Mouse (Mus musculus): ENCODE measurements around the gene Ubxn11. TPM values are rescaled to one million over a fixed set of nuclear protein-coding genes. Genes with fewer than 3 reads are reported as not detected.

Gene Ubxn11
- polyA plus RNA-seq, 1 experiment from 2014 or later: 1.7 TPM

DNA sequence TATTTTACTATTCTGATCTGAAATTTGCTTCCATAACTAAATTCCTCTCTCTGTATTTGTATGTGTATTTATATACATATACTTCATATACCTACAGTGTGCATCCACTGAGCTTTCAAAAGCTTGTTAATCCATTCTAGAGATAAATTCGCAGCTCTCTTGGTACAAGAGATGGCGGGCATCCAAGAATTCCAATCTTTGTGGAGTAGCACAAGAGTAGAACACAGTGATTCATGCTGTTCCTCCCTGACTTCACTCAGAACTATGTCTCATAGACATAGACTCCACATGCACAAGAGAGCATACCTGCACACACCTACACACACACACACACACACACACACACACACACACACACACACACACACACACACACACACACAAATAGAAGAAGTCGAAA lies 70.0 kb downstream of the Ubxn11 start:
- no peak for ATAC-seq (ENCODE audit: low read depth)
- Histone ChIP-seq H3K36me3 (peaks cover 38% of the 10 kb centered on the region), H3K9ac (no peak overlapping the region), H3K4me1 (replicated peaks) (peaks cover 1% of the 10 kb centered on the region), H3K4me3 (replicated peaks) (no peak overlapping the region), H3K27ac (no peak overlapping the region), H3K4me2 (no peak overlapping the region), H3K9me3 (replicated peaks) (no peaks in the 10 kb centered on the region), H3K27me3 (no peaks in the 10 kb centered on the region)
- no peak for DNase-seq
- WGBS (ENCODE audit: insufficient replicate concordance): 76% methylated on average over 3 of the region's 3 CpGs

Other genes starting within 250 kb of the Ubxn11 start
- gene Rps6ka1, start 214.8 kb upstream of the Ubxn11 start, polyA plus RNA-seq (2015; fragmentation: Nextera tagmentation; extraction: Ambion mirVana): 50.3 and 54.2 TPM in 2 replicates
- 779 and 917 TPM in 2 replicates for gene Hmgn2, start 133.9 kb upstream of the Ubxn11 start, polyA plus RNA-seq (2015; fragmentation: Nextera tagmentation; extraction: Ambion mirVana)
- gene Dhdds, start 101.7 kb upstream of the Ubxn11 start, polyA plus RNA-seq (2015; fragmentation: Nextera tagmentation; extraction: Ambion mirVana): 19.7 and 23.5 TPM in 2 replicates
- 1.8 and 2.0 TPM in 2 replicates for gene Lin28a, start 83.7 kb upstream of the Ubxn11 start, polyA plus RNA-seq (2015; fragmentation: Nextera tagmentation; extraction: Ambion mirVana)
- gene Zfp683, start 48.7 kb upstream of the Ubxn11 start, polyA plus RNA-seq (2015; fragmentation: Nextera tagmentation; extraction: Ambion mirVana): not detected in 2 replicates
- 0.22 and 0.25 TPM in 2 replicates for gene Crybg2, start 41.8 kb upstream of the Ubxn11 start, polyA plus RNA-seq (2015; fragmentation: Nextera tagmentation; extraction: Ambion mirVana)
- gene Cd52, start 7.5 kb upstream of the Ubxn11 start, polyA plus RNA-seq (2015; fragmentation: Nextera tagmentation; extraction: Ambion mirVana): 24.6 and 27.7 TPM in 2 replicates
- 158 and 171 TPM in 2 replicates for gene Sh3bgrl3, start 26.2 kb downstream of the Ubxn11 start, polyA plus RNA-seq (2015; fragmentation: Nextera tagmentation; extraction: Ambion mirVana)
- 27.8 and 35.1 TPM in 2 replicates for gene Cep85, start 84.5 kb downstream of the Ubxn11 start, polyA plus RNA-seq (2015; fragmentation: Nextera tagmentation; extraction: Ambion mirVana)
- not detected in 2 replicates for gene Gm7534, start 100.4 kb downstream of the Ubxn11 start, polyA plus RNA-seq (2015; fragmentation: Nextera tagmentation; extraction: Ambion mirVana)
- not detected in 2 replicates for gene Catsper4, start 124.8 kb downstream of the Ubxn11 start, polyA plus RNA-seq (2015; fragmentation: Nextera tagmentation; extraction: Ambion mirVana)
- gene Cnksr1, start 135.8 kb downstream of the Ubxn11 start, polyA plus RNA-seq (2015; fragmentation: Nextera tagmentation; extraction: Ambion mirVana): 0.05 and 0.07 TPM in 2 replicates
- 0.21 and 0.52 TPM in 2 replicates for gene E130218I03Rik, start 141.1 kb downstream of the Ubxn11 start, polyA plus RNA-seq (2015; fragmentation: Nextera tagmentation; extraction: Ambion mirVana)
- gene Zfp593, start 143.0 kb downstream of the Ubxn11 start, polyA plus RNA-seq (2015; fragmentation: Nextera tagmentation; extraction: Ambion mirVana): 10.6 and 11.3 TPM in 2 replicates
- gene Gm30191, start 144.4 kb downstream of the Ubxn11 start, polyA plus RNA-seq (2015; fragmentation: Nextera tagmentation; extraction: Ambion mirVana): not detected in 2 replicates
- gene Grrp1, start 151.5 kb downstream of the Ubxn11 start, polyA plus RNA-seq (2015; fragmentation: Nextera tagmentation; extraction: Ambion mirVana): 0.61 and 0.83 TPM in 2 replicates
- 12.3 and 15.7 TPM in 2 replicates for gene Pdik1l, start 185.3 kb downstream of the Ubxn11 start, polyA plus RNA-seq (2015; fragmentation: Nextera tagmentation; extraction: Ambion mirVana)
- 0.14 and 0.24 TPM in 2 replicates for gene Trim63, start 212.6 kb downstream of the Ubxn11 start, polyA plus RNA-seq (2015; fragmentation: Nextera tagmentation; extraction: Ambion mirVana)
- gene Slc30a2, start 240.6 kb downstream of the Ubxn11 start, polyA plus RNA-seq (2015; fragmentation: Nextera tagmentation; extraction: Ambion mirVana): not detected in 2 replicates